Mouse (Mus musculus) stomach, postnatal 0 days (tissue): ENCODE results near the gene Cactin.

Experiments used
- CTCF ChIP-seq: IDR thresholded peaks from 2 replicates; pipeline ENCODE4 v1.5.1; 2016; ENCODE audit warnings: antibody characterized with exemption, low read depth, mild to moderate bottlenecking, moderate library complexity
- EP300 ChIP-seq: optimal IDR thresholded peaks from 2 replicates; pipeline ENCODE3; 2016; ENCODE audit warnings: antibody characterized with exemption

DNA sequence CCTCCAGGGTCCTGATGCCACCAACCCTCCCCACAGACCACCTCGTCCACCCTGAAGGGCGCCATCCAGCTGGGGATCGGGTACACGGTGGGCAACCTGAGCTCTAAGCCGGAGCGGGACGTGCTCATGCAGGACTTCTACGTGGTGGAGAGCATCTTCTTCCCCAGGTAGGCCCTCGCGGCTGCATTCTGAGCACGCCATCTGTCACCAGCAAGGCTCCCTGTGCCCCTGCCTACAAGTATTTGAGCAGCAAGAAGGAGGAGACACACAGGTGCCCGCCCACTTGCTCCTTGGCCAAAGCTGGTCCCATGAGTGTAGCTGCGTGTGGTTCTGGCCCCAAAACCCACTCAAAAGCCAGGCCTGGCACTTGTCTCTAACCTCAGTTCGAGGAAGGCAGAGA lies 15.2 kb upstream of the Cactin start:
- no peak for TF ChIP-seq EP300
- TF ChIP-seq CTCF, result no peak
